Mouse (Mus musculus): ENCODE measurements around the gene Mob1b. TPM values are rescaled to one million over a fixed set of nuclear protein-coding genes. Genes with fewer than 3 reads are reported as not detected.

Gene Mob1b
- polyA plus RNA-seq, 1 experiment from 2014 or later, result 32.6 TPM

GRCm38 (mm10) chr5:88790675-88791074, 70.0 kb downstream of the Mob1b start:
- ATAC-seq (ENCODE audit: insufficient number of reproducible peaks, low FRiP score), result no peak
- Histone ChIP-seq H3K9ac (no peak overlapping the region), H3K27me3 (replicated peaks) (no peaks in the 10 kb centered on the region), H3K27ac (ENCODE audit: poor library complexity, severe bottlenecking) (no peak overlapping the region), H3K4me2 (no peak overlapping the region), H3K4me3 (no peak overlapping the region), H3K9me3 (replicated peaks) (no peaks in the 10 kb centered on the region), H3K4me1 (replicated peaks) (no peaks in the 10 kb centered on the region), H3K36me3 (peaks cover 4% of the 10 kb centered on the region; the same call in 1 of the 2 replicates)
- 42% methylated on average over 9 of the region's 9 CpGs for WGBS

DNA sequence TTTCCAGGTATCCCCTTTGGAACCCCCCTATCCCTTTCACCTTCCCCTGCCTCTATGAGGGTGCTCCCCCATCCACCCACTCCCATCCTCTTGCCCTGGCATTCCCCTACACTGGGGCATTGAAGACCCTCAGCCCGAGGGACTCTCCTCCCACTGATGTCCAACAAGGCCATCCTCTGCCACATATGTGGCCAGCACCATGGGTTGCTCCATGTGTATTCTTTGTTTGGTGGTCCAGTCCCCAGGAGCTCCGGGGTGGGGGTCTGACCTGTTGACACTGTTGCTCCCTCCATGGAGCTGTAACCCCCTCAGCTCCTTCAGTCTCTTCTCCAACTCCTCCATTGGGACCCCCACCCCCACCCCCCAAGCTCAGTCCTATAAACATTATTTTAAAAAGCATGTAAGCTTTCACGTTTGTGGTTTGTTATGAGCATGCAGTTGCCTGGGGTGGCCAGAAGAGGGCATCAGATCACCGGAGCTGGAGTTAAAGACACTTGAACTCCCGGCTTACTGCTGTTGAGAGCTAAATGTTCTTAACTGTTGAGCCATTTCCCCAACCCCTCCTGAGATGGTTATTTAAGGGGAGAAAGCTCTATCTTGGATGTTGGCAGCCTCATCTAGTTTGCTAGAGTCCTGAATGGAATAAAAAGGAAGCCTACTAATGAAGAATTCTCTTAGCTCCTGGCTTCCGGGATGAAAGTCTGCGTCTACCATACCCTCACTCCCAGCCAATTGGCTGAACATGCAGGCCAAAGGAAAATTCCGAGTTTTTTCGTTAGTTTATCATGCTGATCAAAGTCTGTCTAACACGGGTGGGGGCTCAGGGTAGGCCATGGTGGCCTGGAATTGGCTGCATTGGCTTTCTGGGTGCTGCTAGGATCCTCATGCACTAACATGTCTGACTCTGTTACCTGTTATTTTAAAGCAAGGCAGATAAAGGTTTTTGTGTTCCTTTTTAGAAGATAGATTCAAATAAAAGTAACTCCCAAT, 70.9 kb downstream of the Mob1b start:
- Histone ChIP-seq H3K4me3 (no peak overlapping the region), H3K36me3 (no peaks in the 10 kb centered on the region), H3K27me3 (replicated peaks) (no peaks in the 10 kb centered on the region), H3K27ac (ENCODE audit: poor library complexity, severe bottlenecking) (no peak overlapping the region), H3K9me3 (replicated peaks) (no peaks in the 10 kb centered on the region), H3K4me1 (replicated peaks) (no peaks in the 10 kb centered on the region), H3K4me2 (no peak overlapping the region), H3K9ac (no peak overlapping the region)
- ATAC-seq (ENCODE audit: insufficient number of reproducible peaks, low FRiP score), result no peak; the same call in 1 of the 2 replicates
- 36% methylated on average over 10 of the region's 10 CpGs for WGBS

- Histone ChIP-seq H3K9me3 (replicated peaks) (no peaks in the 10 kb centered on the region), H3K27me3 (replicated peaks) (no peaks in the 10 kb centered on the region), H3K4me1 (replicated peaks) (no peaks in the 10 kb centered on the region), H3K4me2 (no peak overlapping the region), H3K27ac (ENCODE audit: poor library complexity, severe bottlenecking) (no peak overlapping the region), H3K36me3 (no peaks in the 10 kb centered on the region), H3K4me3 (no peak overlapping the region), H3K9ac (no peak overlapping the region)
- ATAC-seq (ENCODE audit: insufficient number of reproducible peaks, low FRiP score), result no peak
- 77% methylated on average over 3 of the region's 3 CpGs for WGBS
Observed at GRCm38 (mm10) chr5:88793676-88794075, 73.0 kb downstream of the Mob1b start.

GRCm38 (mm10) chr5:88795910-88796584, 75.4 kb downstream of the Mob1b start:
- Histone ChIP-seq H3K4me2 (no peak overlapping the region), H3K4me3 (no peak overlapping the region), H3K9ac (no peak overlapping the region), H3K36me3 (no peaks in the 10 kb centered on the region), H3K27ac (ENCODE audit: poor library complexity, severe bottlenecking) (no peak overlapping the region), H3K27me3 (replicated peaks) (no peaks in the 10 kb centered on the region), H3K4me1 (replicated peaks) (no peaks in the 10 kb centered on the region), H3K9me3 (replicated peaks) (no peaks in the 10 kb centered on the region)
- WGBS, result 47% methylated on average over 9 of the region's 9 CpGs
- ATAC-seq (ENCODE audit: insufficient number of reproducible peaks, low FRiP score), result no peak

DNA sequence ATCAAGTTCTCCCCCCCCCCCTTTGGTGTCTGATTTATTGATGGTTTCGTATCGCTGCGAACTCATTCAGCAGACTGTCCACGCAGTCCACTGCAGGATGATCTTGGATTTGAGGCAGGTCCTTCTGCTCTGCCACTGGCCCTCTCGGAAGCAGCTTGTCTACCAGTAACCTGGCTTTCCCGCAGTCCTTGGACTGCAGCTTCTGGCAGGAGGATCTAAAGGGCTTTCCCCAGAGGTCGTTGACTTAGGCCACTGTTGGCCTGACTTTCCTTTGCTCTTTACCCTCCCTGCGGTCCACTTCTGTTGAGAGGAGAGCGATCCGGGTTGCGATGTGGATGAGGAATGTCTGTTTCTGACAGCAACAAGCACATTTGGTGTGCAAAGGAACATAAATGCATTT, 75.9 kb downstream of the Mob1b start:
- no peaks in the 10 kb centered on the region for H3K36me3 ChIP-seq
- H3K27ac ChIP-seq (ENCODE audit: poor library complexity, severe bottlenecking), result no peak overlapping the region
- no peaks in the 10 kb centered on the region for H3K4me1 ChIP-seq (replicated peaks)
- no peak overlapping the region for H3K4me2 ChIP-seq
- no peak overlapping the region for H3K9ac ChIP-seq
- H3K27me3 ChIP-seq (replicated peaks), result no peaks in the 10 kb centered on the region
- H3K4me3 ChIP-seq, result no peak overlapping the region
- 63% methylated on average over 11 of the region's 11 CpGs for WGBS
- no peak for ATAC-seq (ENCODE audit: insufficient number of reproducible peaks, low FRiP score)
- no peaks in the 10 kb centered on the region for H3K9me3 ChIP-seq (replicated peaks)

GRCm38 (mm10) chr5:88797121-88797520, 76.5 kb downstream of the Mob1b start:
- H3K27ac ChIP-seq (ENCODE audit: poor library complexity, severe bottlenecking), result no peak overlapping the region
- WGBS, result 80% methylated on average over 6 of the region's 6 CpGs
- no peaks in the 10 kb centered on the region for H3K4me1 ChIP-seq (replicated peaks)
- no peaks in the 10 kb centered on the region for H3K27me3 ChIP-seq (replicated peaks)
- H3K9ac ChIP-seq, result no peak overlapping the region
- H3K36me3 ChIP-seq, result no peaks in the 10 kb centered on the region
- no peaks in the 10 kb centered on the region for H3K9me3 ChIP-seq (replicated peaks)
- no peak overlapping the region for H3K4me2 ChIP-seq
- no peak for ATAC-seq (ENCODE audit: insufficient number of reproducible peaks, low FRiP score)
- no peak overlapping the region for H3K4me3 ChIP-seq

DNA sequence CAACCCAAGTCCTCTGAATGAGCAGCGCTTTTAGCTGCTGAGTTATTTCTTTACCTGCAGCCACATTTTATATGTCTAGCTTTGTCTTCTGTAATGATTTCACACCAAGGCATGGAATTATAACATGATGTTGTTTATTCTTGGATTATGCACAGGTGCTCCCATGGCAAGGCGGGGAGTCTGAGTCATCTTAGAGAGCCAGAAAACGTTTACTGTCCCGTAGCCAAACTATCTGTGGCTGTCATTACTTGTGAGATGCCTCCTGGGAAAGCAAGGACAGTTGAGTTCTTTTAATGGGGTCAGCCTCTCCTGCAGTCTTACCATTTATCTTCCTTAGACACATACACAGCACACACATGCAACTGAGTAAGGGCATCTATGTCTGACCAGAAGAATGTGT, 85.0 kb downstream of the Mob1b start:
- Histone ChIP-seq H3K4me2 (no peak overlapping the region), H3K36me3 (no peaks in the 10 kb centered on the region), H3K4me1 (replicated peaks) (peaks cover 17% of the 10 kb centered on the region), H3K4me3 (no peak overlapping the region), H3K27me3 (replicated peaks) (no peaks in the 10 kb centered on the region), H3K27ac (ENCODE audit: poor library complexity, severe bottlenecking) (no peak overlapping the region), H3K9ac (no peak overlapping the region), H3K9me3 (replicated peaks) (no peaks in the 10 kb centered on the region)
- ATAC-seq (ENCODE audit: insufficient number of reproducible peaks, low FRiP score), result no peak
- WGBS, result 73% methylated on average over 4 of the region's 4 CpGs

GRCm38 (mm10) chr5:88806278-88806677, 85.6 kb downstream of the Mob1b start:
- ATAC-seq (ENCODE audit: insufficient number of reproducible peaks, low FRiP score), result no peak
- Histone ChIP-seq H3K4me3 (no peak overlapping the region), H3K4me1 (replicated peaks) (peaks cover 17% of the 10 kb centered on the region), H3K27me3 (replicated peaks) (no peaks in the 10 kb centered on the region), H3K27ac (ENCODE audit: poor library complexity, severe bottlenecking) (no peak overlapping the region), H3K9me3 (replicated peaks) (no peaks in the 10 kb centered on the region), H3K4me2 (no peak overlapping the region), H3K9ac (no peak overlapping the region), H3K36me3 (no peaks in the 10 kb centered on the region)
- WGBS, result 15% methylated on average over 5 of the region's 5 CpGs

- peak overlapping the region; percentile 43 for H3K4me2 ChIP-seq
- no peak for ATAC-seq (ENCODE audit: insufficient number of reproducible peaks, low FRiP score)
- WGBS, result 30% methylated on average over 9 of the region's 9 CpGs
Observed at GRCm38 (mm10) chr5:88807342-88807741, 86.7 kb downstream of the Mob1b start.

GRCm38 (mm10) chr5:88813188-88813587, 92.5 kb downstream of the Mob1b start:
- Histone ChIP-seq H3K27me3 (replicated peaks) (no peaks in the 10 kb centered on the region), H3K36me3 (no peaks in the 10 kb centered on the region), H3K4me1 (replicated peaks) (no peaks in the 10 kb centered on the region), H3K27ac (ENCODE audit: poor library complexity, severe bottlenecking) (no peak overlapping the region), H3K4me2 (no peak overlapping the region), H3K4me3 (no peak overlapping the region), H3K9me3 (replicated peaks) (no peaks in the 10 kb centered on the region), H3K9ac (no peak overlapping the region)
- ATAC-seq (ENCODE audit: insufficient number of reproducible peaks, low FRiP score), result no peak
- WGBS, result 69% methylated on average over 2 of the region's 2 CpGs

More at GRCm38 (mm10) chr5:88807342-88807741, 86.7 kb downstream of the Mob1b start:
- no peak overlapping the region for H3K9ac ChIP-seq
- no peaks in the 10 kb centered on the region for H3K27me3 ChIP-seq (replicated peaks)
- H3K4me1 ChIP-seq (replicated peaks), result peaks cover 17% of the 10 kb centered on the region
- H3K9me3 ChIP-seq (replicated peaks), result no peaks in the 10 kb centered on the region
- no peaks in the 10 kb centered on the region for H3K36me3 ChIP-seq
- H3K27ac ChIP-seq (ENCODE audit: poor library complexity, severe bottlenecking), result no peak overlapping the region
- H3K4me3 ChIP-seq, result no peak overlapping the region

Data from heart, embryonic 12.5 days (tissue).